Mouse (Mus musculus) brain, embryonic 14.5 days (tissue): Measurements from ENCODE around the gene Hspb2.

Experiments used
- CTCF ChIP-seq: fragments of 200-500 bp; IDR thresholded peaks from 2 replicates; pipeline ENCODE4 v1.5.1; 2012; ENCODE audit warnings: inconsistent platforms, mild to moderate bottlenecking, moderate library complexity, borderline replicate concordance; ENCODE audit not compliant: insufficient read depth, insufficient read length; ENCODE audit errors: extremely low read depth
- POLR2A ChIP-seq: fragments of 200-500 bp; IDR thresholded peaks from 2 replicates; pipeline ENCODE4 v1.6.1; 2012; ENCODE audit warnings: mild to moderate bottlenecking, inconsistent platforms, borderline replicate concordance; ENCODE audit not compliant: poor library complexity, insufficient read depth, insufficient read length, severe bottlenecking; ENCODE audit errors: extremely low read depth

- TF ChIP-seq POLR2A (no peak), CTCF (no peak)
Observed at GRCm38 (mm10) chr9:50750706-50751105, 1.4 kb downstream of the Hspb2 start.
